Mouse (Mus musculus) heart, postnatal 14 days (tissue): ENCODE data around the gene H2-Ab1. TPM values are rescaled to one million over a fixed set of nuclear protein-coding genes. Genes with fewer than 3 reads are reported as not detected.
A peak's percentile ranks its signal among the peaks of the same experiment; 100 is the strongest.

Source experiments
- DNase-seq, 2 experiments: peaks; one replicate each; pipeline ENCODE4 v3.0.0; 2021 to 2022
- intact Hi-C: fragments of 180-260 bp; cut with DNase I; formaldehyde crosslinking; loops from one replicate; pipeline ENCODE4 v1.15.1; 2025
- total RNA-seq, 2 experiments: library from RNA; stranded (reverse); gene quantifications; 2 replicates each; pipeline ENCODE4 v1.2.3; 2021

Gene H2-Ab1
- total RNA-seq, 2 experiments from 2014 or later: 6.6 to 12.7 TPM

- DNase-seq: no peak
Observed at GRCm38 (mm10) chr17:34236691-34237090, 20.8 kb upstream of the H2-Ab1 start.

DNA sequence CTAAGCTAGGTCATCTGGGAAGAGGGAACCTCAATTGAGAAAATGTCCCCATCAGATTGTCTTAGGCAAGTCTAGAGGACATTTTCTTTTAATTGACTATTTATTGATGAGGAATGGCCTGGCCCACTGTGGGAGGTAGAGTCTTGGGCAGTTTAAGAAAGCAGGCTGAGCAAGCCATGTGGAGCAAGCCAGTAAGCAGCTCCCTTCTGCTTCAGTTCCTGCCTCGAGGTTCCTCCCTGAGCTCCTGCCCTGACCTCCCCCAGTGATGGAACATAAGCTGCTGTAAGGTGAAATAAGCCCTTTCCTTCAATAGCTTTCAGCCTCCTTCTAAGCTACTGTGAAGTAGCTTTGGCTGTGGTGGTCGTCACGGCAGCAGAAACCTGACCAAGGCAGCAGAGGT is 19.7 kb upstream of the H2-Ab1 start:
- intact Hi-C loops: loop anchor here (5.0 to 10.0 kb wide), 2 partner anchors 35 to 133 kb away; partner anchors contain the start of gene Tap2
- no peak for DNase-seq

More at GRCm38 (mm10) chr17:34236691-34237090, 20.8 kb upstream of the H2-Ab1 start:
- intact Hi-C loops: loop anchor here (5.0 to 10.0 kb wide), 2 partner anchors 34 to 132 kb away; partner anchors contain the start of gene Tap2

DNA sequence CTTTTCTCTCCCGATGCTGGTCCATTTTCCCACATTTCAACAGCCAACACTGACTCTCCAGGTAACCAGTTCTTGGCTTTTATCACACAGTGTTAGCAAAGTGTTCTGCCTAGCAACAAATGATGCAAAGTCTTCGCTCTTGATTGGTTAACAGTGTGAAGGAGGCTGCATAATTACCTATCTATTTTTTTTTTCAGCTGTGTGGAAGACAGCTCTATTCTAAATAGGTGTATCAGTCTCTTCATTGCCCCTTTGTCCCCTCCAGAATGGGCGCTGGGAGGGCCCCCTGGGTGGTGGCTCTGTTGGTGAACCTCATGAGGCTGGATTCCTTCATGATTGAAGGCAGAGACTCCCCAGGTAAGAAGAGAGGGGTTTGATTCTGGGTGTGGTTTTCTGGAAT is 18.8 kb upstream of the H2-Ab1 start, which contains the start of gene H2-Ob:
Gene H2-Ob (plus strand): TSS at position 198 of the 400 bp plus-strand sequence.
- intact Hi-C loops: loop anchor here (5.0 to 10.0 kb wide), 2 partner anchors 36 to 134 kb away; partner anchors contain the start of gene Tap2
- DNase-seq: peak in 1 of 2 experiments; percentile 58

DNA sequence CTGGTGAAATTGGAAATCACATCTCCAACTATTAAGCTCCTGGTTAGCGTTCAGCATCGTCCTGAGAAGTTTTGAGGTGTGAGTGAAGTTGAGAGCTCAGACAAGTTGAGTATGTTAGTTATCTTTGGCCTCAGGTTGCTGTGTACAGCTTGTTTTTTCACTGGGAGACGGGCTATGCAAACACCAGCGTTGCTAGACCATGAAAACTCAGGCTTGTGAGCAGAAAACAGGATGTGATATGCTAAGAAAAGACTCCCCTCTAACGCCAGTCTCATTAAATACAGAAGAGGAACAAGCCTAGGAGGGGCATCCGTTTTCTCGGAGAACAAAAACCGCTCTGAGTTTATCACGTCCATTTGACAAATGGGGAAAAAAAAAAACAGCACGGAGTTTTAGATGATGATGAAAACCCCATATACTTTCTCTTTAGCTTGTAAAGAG is 17.9 kb upstream of the H2-Ab1 start:
- no peak for DNase-seq
- intact Hi-C loops: loop anchor here (5.0 to 10.0 kb wide), 2 partner anchors 37 to 135 kb away; partner anchors contain the start of gene Tap2

- intact Hi-C loops: no loop called here
- DNase-seq: no peak
Observed at GRCm38 (mm10) chr17:34240366-34240765, 17.1 kb upstream of the H2-Ab1 start.

DNA sequence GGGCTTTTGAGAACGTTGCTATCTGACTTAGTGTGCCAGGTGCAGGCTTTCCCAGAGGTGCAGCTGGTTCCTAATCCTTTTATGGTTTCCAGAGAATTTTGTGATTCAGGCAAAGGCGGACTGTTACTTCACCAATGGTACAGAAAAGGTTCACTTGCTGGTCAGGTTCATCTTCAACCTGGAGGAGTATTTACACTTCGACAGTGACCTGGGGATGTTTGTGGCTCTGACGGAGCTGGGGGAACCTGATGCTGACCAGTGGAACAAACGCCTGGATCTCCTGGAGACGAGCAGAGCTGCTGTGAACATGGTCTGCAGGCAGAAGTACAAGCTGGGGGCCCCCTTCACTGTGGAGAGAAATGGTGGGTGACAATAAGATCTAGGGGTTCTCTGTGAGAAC is 16.6 kb upstream of the H2-Ab1 start:
- no peak for DNase-seq
- intact Hi-C loops: no loop called here

DNA sequence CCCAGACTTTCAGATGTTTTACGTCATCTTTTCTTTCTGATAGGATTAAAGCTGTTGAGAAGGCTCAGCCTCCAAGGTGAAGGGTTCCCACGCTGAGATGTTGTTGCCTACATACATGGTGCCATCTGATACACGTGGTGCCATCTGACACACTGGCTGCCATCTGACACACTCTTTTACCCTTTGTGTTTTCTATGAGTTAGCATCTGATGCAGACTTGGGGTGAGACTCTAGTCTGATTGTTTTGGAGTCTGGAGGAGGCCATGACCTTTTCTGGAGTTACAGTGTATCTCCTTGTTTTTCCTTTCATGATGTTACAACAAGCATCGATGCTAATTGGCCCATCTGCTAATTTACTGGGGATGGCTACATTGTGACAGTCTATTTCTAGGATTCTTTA is 12.8 kb upstream of the H2-Ab1 start:
- DNase-seq: no peak
- intact Hi-C loops: no loop called here

GRCm38 (mm10) chr17:34247047-34247446 is 10.4 kb upstream of the H2-Ab1 start:
- intact Hi-C loops: no loop called here
- no peak for DNase-seq

DNA sequence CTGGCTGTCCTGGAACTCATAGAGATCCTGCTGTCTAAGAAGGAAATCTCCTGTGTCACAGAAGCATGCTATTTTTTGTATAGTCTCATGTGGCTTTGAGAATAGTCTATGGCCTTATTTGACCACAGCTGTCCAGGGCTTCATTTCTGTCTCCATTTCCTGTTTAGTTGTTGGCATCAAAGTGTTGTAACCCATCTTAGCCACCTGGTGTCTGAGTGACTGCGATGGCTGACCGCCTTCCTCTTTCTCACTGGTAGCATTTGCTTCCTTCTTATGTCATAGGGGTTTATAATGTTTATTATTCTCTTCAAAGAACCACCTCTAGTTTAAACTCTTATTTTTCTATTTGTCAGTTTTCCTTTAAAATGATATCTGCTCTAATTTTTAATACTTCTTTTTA is 8.7 kb upstream of the H2-Ab1 start:
- intact Hi-C loops: no loop called here
- no peak for DNase-seq

DNA sequence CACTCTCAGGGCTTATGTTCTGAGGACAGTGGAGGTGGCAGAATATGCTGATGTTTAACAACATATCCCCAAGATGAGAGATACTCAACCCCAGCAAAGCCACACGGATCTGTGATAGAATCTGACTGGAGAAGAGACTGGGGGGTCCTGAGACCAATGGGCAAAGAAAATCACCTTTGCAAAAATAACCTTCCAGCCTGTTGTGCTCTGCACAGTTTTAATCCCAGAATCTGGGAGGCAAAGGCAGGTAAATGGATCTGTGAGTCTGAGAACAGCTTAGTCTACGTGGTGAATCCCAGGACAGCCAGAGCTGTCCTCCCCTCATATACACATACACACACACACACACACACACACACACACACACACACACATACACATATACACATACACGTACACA is 8.1 kb upstream of the H2-Ab1 start:
- DNase-seq: no peak
- intact Hi-C loops: no loop called here

DNA sequence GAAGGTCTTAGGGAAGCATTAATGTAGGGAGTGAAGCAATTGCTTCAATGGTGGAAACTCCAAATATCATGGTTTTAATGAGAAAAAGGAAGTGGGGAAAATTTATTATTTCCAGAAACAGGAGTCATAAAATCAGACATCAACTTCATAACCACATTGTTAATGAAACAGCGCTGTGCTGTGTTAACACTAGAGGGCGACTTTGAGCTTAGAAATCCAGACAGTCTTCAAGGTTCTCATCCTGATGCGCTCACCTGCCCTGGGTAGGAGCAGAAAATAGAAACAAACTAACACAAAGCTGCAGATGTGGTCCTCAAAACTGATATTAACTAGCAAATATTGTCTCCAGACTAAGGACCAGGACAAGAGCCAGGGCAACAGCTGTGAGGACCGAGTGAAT is 7.6 kb upstream of the H2-Ab1 start:
- peak in 1 of 2 experiments; percentile 58 for DNase-seq

DNA sequence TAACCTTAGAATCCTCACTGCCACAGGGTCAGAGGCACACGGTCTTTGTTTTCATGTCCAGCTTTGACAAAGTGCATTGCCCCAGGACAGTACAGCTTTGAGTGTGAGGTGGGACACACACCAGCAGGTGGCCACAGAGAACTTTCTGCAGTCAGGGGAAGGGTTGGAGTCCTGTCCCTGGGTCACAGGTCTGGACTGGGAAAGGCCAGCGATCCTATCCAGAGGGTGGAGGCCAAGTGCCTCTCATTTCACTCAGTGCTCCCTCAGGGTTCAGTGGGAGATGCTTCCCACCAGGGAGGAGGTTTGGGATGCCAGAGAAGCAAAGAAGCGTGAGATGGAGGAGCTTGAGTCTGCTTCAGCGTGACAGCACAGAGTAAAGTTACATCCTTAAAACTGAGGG is 5.8 kb upstream of the H2-Ab1 start:
- intact Hi-C loops: loop anchor here (2.0 kb wide), 1 partner anchor 97 kb away; no protein-coding TSS in a partner anchor
- DNase-seq: no peak

More for the DNA sequence above, 7.6 kb upstream of the H2-Ab1 start:
- intact Hi-C loops: loop anchor here (1.0 to 2.0 kb wide), 2 partner anchors 63 to 99 kb away; no protein-coding TSS in a partner anchor

DNA sequence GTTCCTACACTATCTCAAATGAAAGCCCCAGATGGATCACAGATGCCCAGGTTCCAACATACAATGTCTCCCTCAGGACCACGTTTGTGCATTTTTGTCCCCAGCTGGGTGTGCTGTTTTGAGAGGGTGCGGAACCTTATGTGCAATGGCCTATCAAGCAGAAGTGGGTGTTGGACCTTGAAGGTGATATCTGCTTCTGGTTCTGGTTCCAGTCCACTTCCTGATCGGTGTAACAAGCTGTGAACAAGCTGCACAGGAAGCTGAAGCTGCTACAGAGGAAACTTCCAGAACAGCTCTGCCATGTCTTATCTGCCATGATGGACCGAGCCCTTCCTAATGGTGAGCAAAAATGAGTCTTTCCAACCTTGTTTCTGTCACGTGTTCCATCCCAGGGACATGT is 988 bp upstream of the H2-Ab1 start:
- intact Hi-C loops: no loop called here

DNA sequence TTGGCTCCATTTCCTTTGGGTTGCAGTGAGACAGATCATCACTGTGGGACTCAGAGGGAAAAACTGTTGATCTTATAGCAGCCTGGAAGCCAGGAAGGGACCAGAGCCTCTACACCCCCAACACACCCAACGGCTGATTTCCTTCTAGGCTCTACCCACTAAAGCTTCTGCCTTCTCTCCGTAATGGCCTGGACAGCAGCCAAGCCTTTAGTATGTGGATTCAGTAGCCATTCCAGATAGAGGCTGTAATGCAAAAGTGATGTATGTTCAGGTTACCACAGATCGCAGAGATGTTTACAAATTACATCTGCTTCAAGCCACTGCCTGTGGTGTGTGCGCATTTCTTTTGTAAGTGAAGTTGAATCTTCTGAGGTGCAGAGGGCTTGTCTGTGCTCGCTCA is 3.1 kb downstream of the H2-Ab1 start:
- intact Hi-C loops: no loop called here
- no peak for DNase-seq

More for the DNA sequence above, 988 bp upstream of the H2-Ab1 start:
- no peak for DNase-seq

GRCm38 (mm10) chr17:34261502-34261901 is 4.0 kb downstream of the H2-Ab1 start:
- peak; percentile 61 to 76 for DNase-seq
- intact Hi-C loops: no loop called here

GRCm38 (mm10) chr17:34263068-34263467 is 5.6 kb downstream of the H2-Ab1 start:
- intact Hi-C loops: no loop called here
- peak; percentile 60 to 80 for DNase-seq

DNA sequence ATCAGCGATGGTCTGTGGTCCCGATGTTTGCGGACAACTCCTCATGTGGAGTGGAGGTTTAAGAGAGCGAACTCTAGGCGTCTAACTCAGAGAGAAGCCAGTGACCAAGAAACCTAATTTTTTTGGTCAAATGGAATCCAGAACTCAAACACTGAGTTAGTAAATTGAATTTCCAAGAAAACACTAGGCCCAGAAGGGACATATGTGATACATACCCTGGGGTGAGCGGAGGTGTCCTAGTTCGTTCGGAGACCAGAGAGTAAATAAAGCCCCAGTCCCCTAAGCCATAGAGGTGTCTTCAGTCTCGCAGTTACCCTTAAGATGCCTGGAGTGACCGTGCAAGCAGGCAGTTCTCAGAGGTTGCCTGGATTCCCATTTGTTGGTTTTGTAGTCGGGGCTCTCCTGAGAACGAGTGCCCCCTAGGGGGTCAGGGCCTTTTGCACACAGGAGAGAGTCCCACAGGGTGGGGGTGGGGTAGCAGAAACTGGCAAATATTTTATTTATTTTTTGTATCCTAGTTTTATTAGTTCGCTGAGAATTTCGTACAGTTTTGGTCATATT is 6.4 kb downstream of the H2-Ab1 start:
- intact Hi-C loops: no loop called here
- no peak for DNase-seq

DNA sequence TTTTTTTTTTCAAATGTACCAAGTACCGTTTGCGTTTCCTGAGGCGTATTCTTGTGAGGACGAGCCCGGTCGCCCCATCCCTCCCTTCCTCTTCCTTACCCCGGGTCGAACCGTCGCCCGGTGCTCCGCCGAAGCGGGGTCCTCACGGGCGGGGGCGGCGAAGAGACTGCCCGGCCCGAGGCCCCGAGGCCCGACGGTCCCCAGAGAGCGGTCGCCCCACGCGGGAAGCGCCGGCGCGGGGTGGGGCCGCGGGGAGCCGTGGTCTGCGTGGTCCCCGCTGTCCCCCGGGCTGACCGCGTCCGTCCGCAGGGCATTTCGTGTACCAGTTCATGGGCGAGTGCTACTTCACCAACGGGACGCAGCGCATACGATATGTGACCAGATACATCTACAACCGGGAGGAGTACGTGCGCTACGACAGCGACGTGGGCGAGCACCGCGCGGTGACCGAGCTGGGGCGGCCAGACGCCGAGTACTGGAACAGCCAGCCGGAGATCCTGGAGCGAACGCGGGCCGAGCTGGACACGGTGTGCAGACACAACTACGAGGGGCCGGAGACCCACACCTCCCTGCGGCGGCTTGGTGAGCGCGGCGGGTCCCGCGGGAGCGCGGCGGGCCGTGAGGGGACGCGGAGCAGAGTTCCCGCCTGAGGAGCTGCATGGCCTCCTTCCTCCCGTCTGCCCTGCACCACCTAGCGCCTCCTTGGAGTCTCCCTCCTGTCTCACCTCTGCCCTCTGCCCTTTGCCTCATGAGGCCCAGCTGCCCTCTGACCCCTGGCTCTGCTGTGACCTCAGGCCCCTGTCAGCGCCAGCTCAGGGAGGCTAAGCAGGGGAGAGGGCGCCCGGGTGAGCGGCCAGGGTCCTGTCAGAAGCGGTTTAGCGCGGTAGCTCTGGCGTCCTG is 7.2 kb downstream of the H2-Ab1 start:
- DNase-seq: peak in 1 of 2 experiments; percentile 21
- intact Hi-C loops: no loop called here

GRCm38 (mm10) chr17:34268262-34268661 is 10.8 kb downstream of the H2-Ab1 start:
- intact Hi-C loops: no loop called here
- DNase-seq: no peak

- intact Hi-C loops: no loop called here
- no peak for DNase-seq
Observed at GRCm38 (mm10) chr17:34268748-34269147, 11.3 kb downstream of the H2-Ab1 start.

DNA sequence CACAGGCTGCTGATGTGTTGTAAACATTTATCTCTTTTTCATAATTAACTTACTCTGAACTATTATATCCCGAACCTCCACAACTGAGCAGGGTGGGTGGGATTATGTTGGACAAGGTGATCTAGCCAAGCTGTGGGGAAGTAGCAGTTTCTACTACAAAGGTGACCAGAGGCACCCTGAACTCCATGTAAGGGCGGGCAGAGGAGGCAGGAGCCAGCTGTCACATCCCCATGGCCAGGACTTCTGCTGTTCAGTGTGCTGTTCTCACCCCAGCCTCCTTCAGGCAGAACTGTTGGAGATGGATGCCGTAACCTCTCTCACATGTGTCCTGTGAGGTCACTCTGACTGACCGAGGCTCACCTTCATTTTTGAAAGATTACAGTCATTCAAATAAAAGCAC is 12.3 kb downstream of the H2-Ab1 start:
- no peak for DNase-seq
- intact Hi-C loops: no loop called here
